ENCODE assay signal across 16 mouse cellular contexts in the genomic region with DNA sequence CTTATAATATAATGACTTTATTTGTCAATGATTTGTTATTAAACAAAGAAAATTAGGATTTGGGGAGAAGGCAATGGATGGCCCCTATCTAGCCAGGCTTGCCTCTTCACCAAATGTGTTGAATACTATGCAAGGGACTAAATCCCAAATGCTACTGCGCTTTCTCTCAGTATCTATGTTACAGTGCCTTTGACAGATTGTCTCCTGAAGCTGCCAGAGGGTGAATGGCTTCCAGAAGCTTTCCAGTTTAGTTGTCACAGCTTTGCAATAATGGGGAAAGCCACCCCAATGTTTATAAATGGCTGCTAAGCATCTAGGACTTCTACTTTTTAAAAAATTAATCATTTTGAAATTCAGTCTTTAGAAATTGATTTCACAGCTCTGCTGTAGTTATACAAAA.
DNase-seq lines count a peak whose midpoint lies in the region; TF ChIP-seq lines count a peak whose summit lies in the region.
"Had no signal": no experiment of that assay in that cellular context is flagged by ENCODE, and none has a peak within 500 bp of the region (broad histone marks: within the 10 kb centered on the region; RNA-seq: fewer than 3 reads in every experiment).

No protein-coding gene starts in this region.

- TF ChIP-seq POLR2A in brain, embryonic 14.5 days (IDR thresholded peaks at IDR 0.05; ENCODE audit: borderline replicate concordance, extremely low read depth, insufficient read depth, insufficient read length, poor library complexity, severe bottlenecking), result no peak

- DNase-seq in layer of hippocampus, adult 18-20 months (ENCODE audit: low spot score in 2 of 2), result peak; percentile 9 to 69
- no peak for DNase-seq in layer of hippocampus, postnatal 25 days (ENCODE audit: extremely low spot score in 1 of 2, low spot score in 1 of 2)
- peak; percentile 23 to 24 for DNase-seq in layer of hippocampus, adult 8-10 months (ENCODE audit: low spot score in 2 of 2)
- no peak for DNase-seq in layer of hippocampus, postnatal 36 days
- peak; percentile 8 for DNase-seq in brain, embryonic 14.5 days (ENCODE audit: low read depth)
- no peak for DNase-seq in urinary bladder, adult 18-20 months (ENCODE audit: low spot score in 2 of 2)
- DNase-seq in adrenal gland, adult 8-10 months, result no peak
- DNase-seq: adrenal gland, adult 2 months; adrenal gland, postnatal 14 days; adrenal gland, postnatal 36 days; cerebellum, adult 11-12 months; cerebellum, adult 2 months; cerebellum, adult 9-10 months; cerebellum, postnatal 10 days; cerebellum, postnatal 25 days; forebrain, postnatal 0 days had no signal

- no peak for TF ChIP-seq CTCF in brain, embryonic 14.5 days (IDR thresholded peaks at IDR 0.05; ENCODE audit: borderline replicate concordance, extremely low read depth, insufficient read depth, insufficient read length)

Comparison
In these comparisons a context has a peak if more than half of its experiments do, and no peak if none do; other contexts are left out.
1. DNase-seq: peak in layer of hippocampus, adult 18-20 months (2 of 2), layer of hippocampus, adult 8-10 months (2 of 2) and brain, embryonic 14.5 days (single experiment); none in layer of hippocampus, postnatal 25 days (0 of 2), layer of hippocampus, postnatal 36 days (0 of 2), urinary bladder, adult 18-20 months (0 of 2) and adrenal gland, adult 8-10 months (single experiment).